Mouse (Mus musculus) megakaryocyte, embryonic 14.5 days (primary cell): Measurements from ENCODE around the gene AC109138.7.

Experiments used
- FLI1 ChIP-seq: IDR thresholded peaks from 2 replicates; pipeline ENCODE4 v1.6.1; 2012; ENCODE audit warnings: low read length, inconsistent platforms, mixed read lengths
- GATA1 ChIP-seq: IDR thresholded peaks from 3 replicates; pipeline ENCODE4 v1.6.1; 2012; ENCODE audit warnings: mixed read lengths, low read length, inconsistent platforms, borderline replicate concordance

DNA sequence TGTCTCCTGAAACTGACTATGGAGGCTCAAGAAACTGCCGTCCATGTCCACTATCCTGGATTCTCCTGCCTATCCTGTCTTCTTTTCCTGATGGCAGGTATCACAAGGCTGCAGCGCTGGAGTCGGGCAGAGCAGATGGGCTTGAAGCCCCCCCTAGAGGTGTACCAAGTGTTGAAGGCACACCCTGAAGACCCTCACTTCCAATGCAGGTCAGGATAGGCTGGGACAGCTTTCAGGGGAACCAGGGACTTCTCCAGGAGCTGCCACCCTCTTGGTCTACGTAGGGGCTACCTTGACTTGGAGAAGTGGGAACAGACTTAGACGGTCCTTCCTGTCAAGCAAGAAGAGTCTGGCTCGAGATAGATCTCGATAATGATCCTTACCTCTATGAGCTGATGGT, 18.5 kb downstream of the AC109138.7 start:
- no peak for TF ChIP-seq GATA1
- no peak for TF ChIP-seq FLI1
